Mouse (Mus musculus) heart, embryonic 16.5 days (tissue): ENCODE data around the gene Spata13. TPM values are rescaled to one million over a fixed set of nuclear protein-coding genes. Genes with fewer than 3 reads are reported as not detected.

Experiments
- ATAC-seq: fragments of 200-750 bp; cut with Nextera tagmentation; replicated peaks from 2 replicates; pipeline ENCODE4 v1.8.0; 2017; ENCODE audit warnings: moderate number of reproducible peaks; ENCODE audit not compliant: insufficient read depth, low FRiP score; ENCODE audit errors: extremely low read depth
- H3K27ac ChIP-seq: fragments of 300-500 bp; sonication (generic); 2 replicates; pipeline ENCODE4 v1.5.1; 2014; ENCODE audit warnings: mild to moderate bottlenecking, low read length, control low read depth, moderate library complexity
- H3K27me3 ChIP-seq: fragments of 300-500 bp; sonication (generic); 2 replicates; pipeline ENCODE4 v1.6.1; 2014; ENCODE audit warnings: low read length, mixed read lengths; ENCODE audit not compliant: control insufficient read depth, insufficient read depth
- H3K36me3 ChIP-seq: fragments of 300-500 bp; sonication (generic); 2 replicates; pipeline ENCODE4 v1.6.1; 2014; ENCODE audit not compliant: control insufficient read depth, insufficient read depth
- H3K4me1 ChIP-seq: fragments of 300-500 bp; sonication (generic); 2 replicates; pipeline ENCODE4 v1.6.1; 2014; ENCODE audit warnings: low read length, mixed read lengths; ENCODE audit not compliant: control insufficient read depth, insufficient read depth
- H3K4me2 ChIP-seq: fragments of 300-500 bp; sonication (generic); 2 replicates; pipeline ENCODE4 v1.6.1; 2014; ENCODE audit warnings: low read depth, mild to moderate bottlenecking, control low read depth, low read length
- H3K4me3 ChIP-seq: fragments of 300-500 bp; sonication (generic); 2 replicates; pipeline ENCODE4 v1.5.1; 2014; ENCODE audit warnings: mild to moderate bottlenecking, control low read depth, low read length
- H3K9ac ChIP-seq: fragments of 300-500 bp; sonication (generic); 2 replicates; pipeline ENCODE4 v1.6.1; 2014; ENCODE audit warnings: low read length, control low read depth
- H3K9me3 ChIP-seq: fragments of 300-500 bp; sonication (generic); replicated peaks from 2 replicates; pipeline ENCODE4 v1.6.1; 2016; ENCODE audit warnings: low read length; ENCODE audit not compliant: control insufficient read depth
- WGBS: fragments of 180-500 bp; shearing (Covaris S2); extraction: QIAGEN DNeasy Blood & Tissue Kit; methylation state at CpG from one replicate; pipeline ENCODE4 v1.1.7; 2014; 5-methylcytosine and 5-hydroxymethylcytosine counted together
- polyA plus RNA-seq: library from polyadenylated mRNA; unstranded; fragments of >200 nt; fragmentation: Nextera tagmentation; extraction: Ambion mirVana; gene quantifications from 2 replicates; pipeline ENCODE4 v1.2.1, GENCODE M21; 2015

The Spata13 gene
- polyA plus RNA-seq, 1 experiment from 2014 or later: 21.4 TPM

GRCm38 (mm10) chr14:60693666-60694065 lies 59.9 kb downstream of the Spata13 start:
- ATAC-seq: no peak
- H3K4me3 ChIP-seq: no peak overlapping the region
- WGBS: 76% methylated on average over 5 of the region's 5 CpGs
- no peaks in the 10 kb centered on the region for H3K36me3 ChIP-seq
- no peaks in the 10 kb centered on the region for H3K4me1 ChIP-seq
- H3K9ac ChIP-seq: no peak overlapping the region
- H3K9me3 ChIP-seq: no peaks in the 10 kb centered on the region
- H3K27me3 ChIP-seq: no peaks in the 10 kb centered on the region
- no peak overlapping the region for H3K27ac ChIP-seq
- H3K4me2 ChIP-seq: no peak overlapping the region

GRCm38 (mm10) chr14:60694215-60694997 lies 60.6 kb downstream of the Spata13 start:
- no peak overlapping the region for H3K27ac ChIP-seq
- 66% methylated on average over 14 of the region's 14 CpGs for WGBS
- ATAC-seq: no peak
- no peaks in the 10 kb centered on the region for H3K9me3 ChIP-seq
- H3K36me3 ChIP-seq: no peaks in the 10 kb centered on the region
- H3K4me1 ChIP-seq: no peaks in the 10 kb centered on the region
- H3K9ac ChIP-seq: no peak overlapping the region
- no peaks in the 10 kb centered on the region for H3K27me3 ChIP-seq
- no peak overlapping the region for H3K4me3 ChIP-seq
- H3K4me2 ChIP-seq: no peak overlapping the region

GRCm38 (mm10) chr14:60697351-60697750 lies 63.5 kb downstream of the Spata13 start:
- Histone ChIP-seq H3K27ac (no peak overlapping the region), H3K9ac (no peak overlapping the region), H3K36me3 (no peaks in the 10 kb centered on the region), H3K9me3 (no peaks in the 10 kb centered on the region), H3K4me1 (no peaks in the 10 kb centered on the region), H3K27me3 (no peaks in the 10 kb centered on the region), H3K4me2 (no peak overlapping the region), H3K4me3 (no peak overlapping the region)
- WGBS: 74% methylated on average over 8 of the region's 8 CpGs
- no peak for ATAC-seq

GRCm38 (mm10) chr14:60698980-60699379 lies 65.2 kb downstream of the Spata13 start:
- ATAC-seq: no peak
- no peak overlapping the region for H3K27ac ChIP-seq
- H3K4me2 ChIP-seq: no peak overlapping the region
- H3K4me1 ChIP-seq: peaks cover 1% of the 10 kb centered on the region
- no peaks in the 10 kb centered on the region for H3K27me3 ChIP-seq
- H3K4me3 ChIP-seq: no peak overlapping the region
- WGBS: 81% methylated on average over 10 of the region's 10 CpGs
- no peak overlapping the region for H3K9ac ChIP-seq
- no peaks in the 10 kb centered on the region for H3K9me3 ChIP-seq
- no peaks in the 10 kb centered on the region for H3K36me3 ChIP-seq

- Histone ChIP-seq H3K4me3 (no peak overlapping the region), H3K9me3 (no peaks in the 10 kb centered on the region), H3K27me3 (no peaks in the 10 kb centered on the region), H3K4me1 (peaks cover 24% of the 10 kb centered on the region), H3K4me2 (no peak overlapping the region), H3K9ac (no peak overlapping the region), H3K27ac (no peak overlapping the region), H3K36me3 (no peaks in the 10 kb centered on the region)
- ATAC-seq: no peak
- 80% methylated on average over 10 of the region's 10 CpGs for WGBS
These were observed 68.8 kb downstream of the Spata13 start for GRCm38 (mm10) chr14:60702377-60703140.

GRCm38 (mm10) chr14:60704510-60704909 lies 70.7 kb downstream of the Spata13 start:
- no peaks in the 10 kb centered on the region for H3K27me3 ChIP-seq
- ATAC-seq: peak; percentile 7; the same call in 1 of the 2 replicates
- no peak overlapping the region for H3K4me2 ChIP-seq
- no peak overlapping the region for H3K4me3 ChIP-seq
- no peaks in the 10 kb centered on the region for H3K36me3 ChIP-seq
- no peak overlapping the region for H3K9ac ChIP-seq
- no peaks in the 10 kb centered on the region for H3K9me3 ChIP-seq
- peaks cover 29% of the 10 kb centered on the region for H3K4me1 ChIP-seq
- WGBS: 31% methylated on average over 6 of the region's 6 CpGs
- peak overlapping the region; percentile 62 for H3K27ac ChIP-seq

- Histone ChIP-seq H3K9ac (0 out of 2 replicates have a peak overlapping the region, but pooled peaks have one; percentile 15), H3K9me3 (no peaks in the 10 kb centered on the region), H3K27ac (peak overlapping the region; percentile 62), H3K4me3 (no peak overlapping the region), H3K4me2 (no peak overlapping the region), H3K27me3 (no peaks in the 10 kb centered on the region), H3K4me1 (peaks cover 29% of the 10 kb centered on the region), H3K36me3 (no peaks in the 10 kb centered on the region)
- WGBS: 32% methylated on average over 3 of the region's 3 CpGs
- peak; percentile 34; the same call in 1 of the 2 replicates for ATAC-seq
These were observed 71.2 kb downstream of the Spata13 start for GRCm38 (mm10) chr14:60704961-60705360.

GRCm38 (mm10) chr14:60709192-60709591 lies 75.4 kb downstream of the Spata13 start:
- ATAC-seq: peak; percentile 46; the same call in 1 of the 2 replicates

GRCm38 (mm10) chr14:60709749-60710148 lies 75.9 kb downstream of the Spata13 start:
- Histone ChIP-seq H3K4me1 (peaks cover 20% of the 10 kb centered on the region), H3K4me3 (peak overlapping the region; percentile 36), H3K27me3 (no peaks in the 10 kb centered on the region), H3K9me3 (no peaks in the 10 kb centered on the region), H3K4me2 (no peak overlapping the region), H3K9ac (peak overlapping the region; percentile 53; the same call in 1 of the 2 replicates), H3K27ac (no peak overlapping the region; the same call in 1 of the 2 replicates), H3K36me3 (no peaks in the 10 kb centered on the region)
- ATAC-seq: no peak
- 80% methylated on average over 8 of the region's 8 CpGs for WGBS

More at GRCm38 (mm10) chr14:60709192-60709591, 75.4 kb downstream of the Spata13 start:
- no peaks in the 10 kb centered on the region for H3K27me3 ChIP-seq
- H3K27ac ChIP-seq: peak overlapping the region; percentile 53
- H3K4me3 ChIP-seq: peak overlapping the region; percentile 36
- no peak overlapping the region for H3K4me2 ChIP-seq
- no peak overlapping the region; the same call in 1 of the 2 replicates for H3K9ac ChIP-seq
- 38% methylated on average over 11 of the region's 11 CpGs for WGBS
- H3K4me1 ChIP-seq: peaks cover 25% of the 10 kb centered on the region
- no peaks in the 10 kb centered on the region for H3K9me3 ChIP-seq
- H3K36me3 ChIP-seq: no peaks in the 10 kb centered on the region
